Mouse (Mus musculus) gastrocnemius, postnatal 10 days (tissue): ENCODE measurements around the gene Gm9936. TPM values are rescaled to one million over a fixed set of nuclear protein-coding genes. Genes with fewer than 3 reads are reported as not detected.
A peak's percentile ranks its signal among the peaks of the same experiment; 100 is the strongest.
"Not testable (repeated sequence)": the region's sequence is repeated elsewhere in the genome, so short reads cannot be mapped to it uniquely, and the experiment has no call there.

ENCODE experiments used
- DNase-seq: peaks from one replicate; pipeline ENCODE4 v3.0.0; 2021; ENCODE audit warnings: mixed read lengths
- microRNA-seq, 2 experiments: library from miRNA; unstranded; fragments of <30 nt; microRNA quantifications; one replicate each; pipeline ENCODE4 v1.2.0; 2021
- total RNA-seq, 2 experiments: library from RNA; stranded (reverse); gene quantifications; 2 replicates each; pipeline ENCODE4 v1.2.3; 2021

The Gm9936 gene
- total RNA-seq, 2 experiments from 2014 or later: not detected

GRCm38 (mm10) chr5:114840481-114840880 is 18.0 kb downstream of the Gm9936 start:
- DNase-seq: not testable (repeated sequence)

GRCm38 (mm10) chr5:114836886-114837285 is 21.6 kb downstream of the Gm9936 start:
- DNase-seq: no peak

- DNase-seq: no peak
These were observed 28.7 kb downstream of the Gm9936 start for GRCm38 (mm10) chr5:114829740-114830139.

- DNase-seq: no peak
These were observed 31.1 kb downstream of the Gm9936 start for GRCm38 (mm10) chr5:114827427-114827826.

GRCm38 (mm10) chr5:114825978-114826691 is 32.3 kb downstream of the Gm9936 start:
- DNase-seq: peak; percentile 47

- DNase-seq: no peak
These were observed 34.3 kb downstream of the Gm9936 start for GRCm38 (mm10) chr5:114824197-114824596.

GRCm38 (mm10) chr5:114822796-114823688 is 35.4 kb downstream of the Gm9936 start, which contains the start of gene 1500011B03Rik:
1500011B03Rik (minus strand) TSS chr5:114823468.
- peak; percentile 74 for DNase-seq

- no peak for DNase-seq
These were observed 40.4 kb downstream of the Gm9936 start for GRCm38 (mm10) chr5:114818124-114818523.

- DNase-seq: no peak
These were observed 41.9 kb downstream of the Gm9936 start for GRCm38 (mm10) chr5:114816599-114816998.

GRCm38 (mm10) chr5:114813525-114814181 is 44.8 kb downstream of the Gm9936 start:
- peak; percentile 86 for DNase-seq

- DNase-seq: no peak
These were observed 48.7 kb downstream of the Gm9936 start for GRCm38 (mm10) chr5:114809826-114810225.

GRCm38 (mm10) chr5:114809181-114809756 is 49.2 kb downstream of the Gm9936 start:
- no peak for DNase-seq

- DNase-seq: no peak
These were observed 50.1 kb downstream of the Gm9936 start for GRCm38 (mm10) chr5:114808385-114808784.

GRCm38 (mm10) chr5:114807893-114808292 is 50.6 kb downstream of the Gm9936 start:
- no peak for DNase-seq

- DNase-seq: no peak
These were observed 51.0 kb downstream of the Gm9936 start for GRCm38 (mm10) chr5:114807468-114807867.

GRCm38 (mm10) chr5:114807063-114807462 is 51.4 kb downstream of the Gm9936 start:
- no peak for DNase-seq

- no peak for DNase-seq
These were observed 51.8 kb downstream of the Gm9936 start for GRCm38 (mm10) chr5:114806636-114807035.

Small RNAs within 50 kb of the gene (microRNA-seq; reads per million reads assigned to microRNA genes)
- 4.3 to 4.8 reads per million in 2 experiments for gene Mir6240

Other genes with a start within 250 kb of the Gm9936 start
- 1 to 10 TPM; 2.1 to 2.5 TPM for gene Trpv4, start 200.3 kb downstream of the Gm9936 start, total RNA-seq
- 10 to 100 TPM; 15.1 to 17.6 TPM for gene Gltp, start 167.7 kb downstream of the Gm9936 start, total RNA-seq
- gene Tchp, start 150.9 kb downstream of the Gm9936 start, total RNA-seq: 1 to 10 TPM; 3.5 to 4.6 TPM
- gene Ankrd13a, start 84.0 kb downstream of the Gm9936 start, total RNA-seq: 10 to 100 TPM; 37.1 to 39.5 TPM
- 10 to 100 TPM; 25.5 to 31.9 TPM for gene Git2, start 83.2 kb downstream of the Gm9936 start, total RNA-seq
- 10 to 100 TPM; 18.2 to 18.9 TPM for gene 1500011B03Rik, start 35.2 kb downstream of the Gm9936 start, total RNA-seq
- not detected for gene 4930519G04Rik, start 5.0 kb downstream of the Gm9936 start, total RNA-seq
- 1 to 10 TPM in 1 of 2 experiments, under 1 TPM in 1; 0.73 to 1.3 TPM for gene Oasl2, start 38.3 kb upstream of the Gm9936 start, total RNA-seq
- not detected for gene Oasl1, start 64.6 kb upstream of the Gm9936 start, total RNA-seq
- 10 to 100 TPM; 31.0 to 32.1 TPM for gene 2210016L21Rik, start 83.5 kb upstream of the Gm9936 start, total RNA-seq
- gene Hnf1a, start 112.4 kb upstream of the Gm9936 start, total RNA-seq: not detected
- 10 to 100 TPM; 39.9 to 44.5 TPM for gene Sppl3, start 152.5 kb upstream of the Gm9936 start, total RNA-seq
- not detected for gene Gm10401, start 239.6 kb upstream of the Gm9936 start, total RNA-seq